Mouse (Mus musculus) c-Kit-positive CD71-positive TER-119-negative erythroid progenitor cells, embryonic 14.5 days (primary cell): ENCODE measurements around the gene Plcz1.

Experiments used
- DNase-seq: peaks from one replicate; pipeline ENCODE4 v3.0.0-alpha.2; 2013; ENCODE audit warnings: low read depth

The Plcz1 gene

GRCm38 (mm10) chr6:140041357-140041756 lies at the start of gene Plcz1:
Gene Plcz1, minus strand, starts transcription at chr6:140041457.
- DNase-seq: no peak

- no peak for DNase-seq
Observed at GRCm38 (mm10) chr6:140089855-140090254, 48.6 kb upstream of the Plcz1 start.

GRCm38 (mm10) chr6:140081739-140082138 lies 40.5 kb upstream of the Plcz1 start:
- DNase-seq: no peak

- no peak for DNase-seq
Observed at GRCm38 (mm10) chr6:140080933-140081332, 39.7 kb upstream of the Plcz1 start.

GRCm38 (mm10) chr6:140069177-140069576 lies 27.9 kb upstream of the Plcz1 start:
- DNase-seq: no peak

- DNase-seq: no peak
Observed at GRCm38 (mm10) chr6:140054271-140054928, 13.1 kb upstream of the Plcz1 start.

GRCm38 (mm10) chr6:140051476-140051875 lies 10.2 kb upstream of the Plcz1 start:
- no peak for DNase-seq

- no peak for DNase-seq
Observed at GRCm38 (mm10) chr6:140040952-140041351, 305 bp downstream of the Plcz1 start, which contains the start of gene Capza3. Gene Capza3, plus strand, starts transcription at chr6:140041252.

- DNase-seq: no peak
Observed at GRCm38 (mm10) chr6:140024404-140024803, 16.9 kb downstream of the Plcz1 start.

- DNase-seq: no peak
Observed at GRCm38 (mm10) chr6:140005181-140005580, 36.1 kb downstream of the Plcz1 start.

GRCm38 (mm10) chr6:139989597-139989996 lies 51.7 kb downstream of the Plcz1 start:
- no peak for DNase-seq

GRCm38 (mm10) chr6:139989075-139989474 lies 52.2 kb downstream of the Plcz1 start:
- DNase-seq: no peak

GRCm38 (mm10) chr6:139986564-139986963 lies 54.7 kb downstream of the Plcz1 start:
- DNase-seq: no peak

GRCm38 (mm10) chr6:139984069-139984468 lies 57.2 kb downstream of the Plcz1 start:
- no peak for DNase-seq

- no peak for DNase-seq
Observed at GRCm38 (mm10) chr6:139981061-139981460, 60.2 kb downstream of the Plcz1 start.

- DNase-seq: no peak
Observed at GRCm38 (mm10) chr6:139978114-139978513, 63.1 kb downstream of the Plcz1 start.

GRCm38 (mm10) chr6:139974668-139975067 lies 66.6 kb downstream of the Plcz1 start:
- no peak for DNase-seq

GRCm38 (mm10) chr6:139971608-139972298 lies 69.5 kb downstream of the Plcz1 start:
- DNase-seq: no peak

- no peak for DNase-seq
Observed at GRCm38 (mm10) chr6:139966684-139967083, 74.6 kb downstream of the Plcz1 start.

- DNase-seq: no peak
Observed at GRCm38 (mm10) chr6:139964895-139965294, 76.4 kb downstream of the Plcz1 start.

GRCm38 (mm10) chr6:139963775-139964174 lies 77.5 kb downstream of the Plcz1 start:
- no peak for DNase-seq

- DNase-seq: no peak
Observed at GRCm38 (mm10) chr6:139957531-139958241, 83.6 kb downstream of the Plcz1 start.

- DNase-seq: no peak
Observed at GRCm38 (mm10) chr6:139953596-139953995, 87.7 kb downstream of the Plcz1 start.
